Mouse (Mus musculus): ENCODE measurements around the gene 4930503B20Rik. TPM values are rescaled to one million over a fixed set of nuclear protein-coding genes. Genes with fewer than 3 reads are reported as not detected.

4930503B20Rik gene
- polyA plus RNA-seq, 1 experiment: not detected

DNA sequence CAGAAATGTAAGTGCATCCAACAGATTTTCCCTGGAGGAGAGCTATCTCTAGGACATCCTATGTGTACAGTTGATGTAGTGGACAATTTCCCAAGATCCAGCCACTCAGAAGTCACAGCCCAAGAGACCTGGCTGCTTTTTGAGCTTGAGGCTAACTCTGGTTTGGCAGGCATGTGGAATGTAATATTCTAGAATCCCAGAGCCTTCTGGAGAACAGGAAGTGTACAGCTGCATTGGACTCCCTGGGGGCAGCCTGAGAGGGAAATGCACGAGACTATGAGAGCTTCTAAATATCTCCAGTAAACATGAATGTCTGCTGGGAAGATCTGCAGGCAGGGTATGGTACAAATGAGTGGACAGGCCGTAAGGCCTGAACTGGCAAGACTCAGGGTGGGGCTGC is 20.0 kb upstream of the 4930503B20Rik start:
- DNase-seq: peak; percentile 12
- TF ChIP-seq POLR2A (IDR thresholded peaks at IDR 0.05; ENCODE audit: low read depth, low read length) (no peak), CTCF (conservative IDR thresholded peaks at IDR 0.05; ENCODE audit: insufficient read depth, insufficient read length, low read depth, low read length) (no peak)
- Histone ChIP-seq H3K4me1 (ENCODE audit: control insufficient read depth, insufficient read depth, low read length) (no peaks in the 10 kb centered on the region), H3K36me3 (ENCODE audit: control insufficient read depth, insufficient read depth, low read length) (no peaks in the 10 kb centered on the region), H3K27ac (ENCODE audit: insufficient read depth, low read depth, low read length) (no peak overlapping the region), H3K27me3 (replicated peaks; ENCODE audit: control insufficient read depth, insufficient read depth, low read length) (no peaks in the 10 kb centered on the region), H3K4me3 (ENCODE audit: insufficient read depth, low read depth, low read length) (no peak overlapping the region)
- 56% methylated on average over 2 of the region's 2 CpGs for WGBS

- Histone ChIP-seq H3K4me1 (ENCODE audit: control insufficient read depth, insufficient read depth, low read length) (no peaks in the 10 kb centered on the region), H3K4me3 (ENCODE audit: insufficient read depth, low read depth, low read length) (no peak overlapping the region), H3K27me3 (replicated peaks; ENCODE audit: control insufficient read depth, insufficient read depth, low read length) (no peaks in the 10 kb centered on the region), H3K27ac (ENCODE audit: insufficient read depth, low read depth, low read length) (no peak overlapping the region), H3K36me3 (ENCODE audit: control insufficient read depth, insufficient read depth, low read length) (no peaks in the 10 kb centered on the region)
- no peak for DNase-seq
- no peak for TF ChIP-seq POLR2A (IDR thresholded peaks at IDR 0.05; ENCODE audit: low read depth, low read length)
- TF ChIP-seq CTCF (conservative IDR thresholded peaks at IDR 0.05; ENCODE audit: insufficient read depth, insufficient read length, low read depth, low read length): no peak
- 65% methylated on average over 7 of the region's 7 CpGs for WGBS
These were observed 10.8 kb upstream of the 4930503B20Rik start for GRCm38 (mm10) chr3:146661907-146662306.

- no peak overlapping the region for H3K4me3 ChIP-seq (ENCODE audit: insufficient read depth, low read depth, low read length)
- WGBS: 60% methylated on average over 6 of the region's 6 CpGs
- no peak for TF ChIP-seq CTCF (conservative IDR thresholded peaks at IDR 0.05; ENCODE audit: insufficient read depth, insufficient read length, low read depth, low read length)
- TF ChIP-seq POLR2A (IDR thresholded peaks at IDR 0.05; ENCODE audit: low read depth, low read length): no peak
These were observed 9.9 kb upstream of the 4930503B20Rik start for GRCm38 (mm10) chr3:146661001-146661400.

GRCm38 (mm10) chr3:146659321-146659720 is 8.2 kb upstream of the 4930503B20Rik start:
- TF ChIP-seq CTCF (conservative IDR thresholded peaks at IDR 0.05; ENCODE audit: insufficient read depth, insufficient read length, low read depth, low read length): no peak
- no peaks in the 10 kb centered on the region for H3K36me3 ChIP-seq (ENCODE audit: control insufficient read depth, insufficient read depth, low read length)
- H3K27ac ChIP-seq (ENCODE audit: insufficient read depth, low read depth, low read length): no peak overlapping the region
- no peaks in the 10 kb centered on the region for H3K27me3 ChIP-seq (replicated peaks; ENCODE audit: control insufficient read depth, insufficient read depth, low read length)
- 95% methylated on average over 5 of the region's 5 CpGs for WGBS
- H3K4me1 ChIP-seq (ENCODE audit: control insufficient read depth, insufficient read depth, low read length): no peaks in the 10 kb centered on the region
- DNase-seq: no peak
- no peak overlapping the region for H3K4me3 ChIP-seq (ENCODE audit: insufficient read depth, low read depth, low read length)

More at GRCm38 (mm10) chr3:146661001-146661400, 9.9 kb upstream of the 4930503B20Rik start:
- DNase-seq: no peak
- Histone ChIP-seq H3K36me3 (ENCODE audit: control insufficient read depth, insufficient read depth, low read length) (no peaks in the 10 kb centered on the region), H3K27me3 (replicated peaks; ENCODE audit: control insufficient read depth, insufficient read depth, low read length) (no peaks in the 10 kb centered on the region), H3K27ac (ENCODE audit: insufficient read depth, low read depth, low read length) (no peak overlapping the region), H3K4me1 (ENCODE audit: control insufficient read depth, insufficient read depth, low read length) (no peaks in the 10 kb centered on the region)

DNA sequence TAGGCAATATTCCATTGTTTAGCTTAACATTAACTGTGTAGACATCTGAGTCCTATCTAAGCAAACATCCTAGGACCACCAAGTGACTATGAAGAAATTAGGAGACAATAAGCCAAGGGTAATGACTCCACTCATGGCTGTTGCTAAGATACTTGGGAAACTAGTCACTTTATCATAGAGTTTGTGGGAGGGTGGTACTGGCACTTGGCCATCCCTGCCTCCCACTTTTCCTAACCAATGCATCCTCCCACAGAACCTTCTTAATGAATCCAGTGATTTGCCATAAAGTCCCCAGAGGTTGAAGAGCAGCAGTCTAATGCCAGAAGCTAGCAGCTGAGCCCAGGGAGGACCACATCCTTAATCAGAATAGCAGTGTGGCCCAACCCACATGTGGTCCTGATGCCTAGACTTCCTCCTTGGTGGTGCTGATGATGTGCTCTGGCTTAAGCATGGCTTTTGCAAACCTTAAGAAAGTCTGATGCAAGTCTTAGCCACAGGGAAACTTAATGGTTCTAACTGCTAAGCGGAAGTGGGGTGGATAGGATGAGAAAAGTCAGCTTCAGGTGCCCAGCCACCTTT is 7.0 kb upstream of the 4930503B20Rik start:
- WGBS: 97% methylated on average over 1 of the region's 1 CpGs
- H3K4me3 ChIP-seq (ENCODE audit: insufficient read depth, low read depth, low read length): no peak overlapping the region
- DNase-seq: no peak
- no peaks in the 10 kb centered on the region for H3K27me3 ChIP-seq (replicated peaks; ENCODE audit: control insufficient read depth, insufficient read depth, low read length)
- H3K4me1 ChIP-seq (ENCODE audit: control insufficient read depth, insufficient read depth, low read length): no peaks in the 10 kb centered on the region
- H3K27ac ChIP-seq (ENCODE audit: insufficient read depth, low read depth, low read length): no peak overlapping the region
- TF ChIP-seq CTCF (conservative IDR thresholded peaks at IDR 0.05; ENCODE audit: insufficient read depth, insufficient read length, low read depth, low read length) (no peak), POLR2A (IDR thresholded peaks at IDR 0.05; ENCODE audit: low read depth, low read length) (no peak)
- H3K36me3 ChIP-seq (ENCODE audit: control insufficient read depth, insufficient read depth, low read length): no peaks in the 10 kb centered on the region

DNA sequence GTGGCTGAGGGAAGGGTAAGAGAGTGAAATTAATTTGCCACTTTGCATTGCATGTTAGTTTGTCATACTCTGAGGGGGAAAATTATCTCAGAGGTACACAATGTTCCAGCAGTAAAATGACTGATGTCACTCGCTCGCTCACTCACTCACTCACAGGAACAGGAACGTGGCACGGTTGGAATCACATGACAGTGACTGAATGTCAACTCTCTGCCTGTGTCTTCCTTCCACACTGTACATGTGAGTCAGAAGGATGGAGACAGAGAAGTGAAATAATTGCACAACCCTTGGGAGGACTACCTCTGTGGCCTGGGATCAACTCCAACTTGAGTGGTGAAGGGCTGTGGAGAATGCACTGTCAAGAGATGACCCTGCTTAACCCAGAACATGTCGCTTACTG is 6.3 kb upstream of the 4930503B20Rik start:
- Histone ChIP-seq H3K4me1 (ENCODE audit: control insufficient read depth, insufficient read depth, low read length) (no peaks in the 10 kb centered on the region), H3K27ac (ENCODE audit: insufficient read depth, low read depth, low read length) (no peak overlapping the region), H3K36me3 (ENCODE audit: control insufficient read depth, insufficient read depth, low read length) (no peaks in the 10 kb centered on the region), H3K4me3 (ENCODE audit: insufficient read depth, low read depth, low read length) (no peak overlapping the region), H3K27me3 (replicated peaks; ENCODE audit: control insufficient read depth, insufficient read depth, low read length) (no peaks in the 10 kb centered on the region)
- no peak for TF ChIP-seq CTCF (conservative IDR thresholded peaks at IDR 0.05; ENCODE audit: insufficient read depth, insufficient read length, low read depth, low read length)
- no peak for TF ChIP-seq POLR2A (IDR thresholded peaks at IDR 0.05; ENCODE audit: low read depth, low read length)
- DNase-seq: no peak
- 85% methylated on average over 5 of the region's 5 CpGs for WGBS

DNA sequence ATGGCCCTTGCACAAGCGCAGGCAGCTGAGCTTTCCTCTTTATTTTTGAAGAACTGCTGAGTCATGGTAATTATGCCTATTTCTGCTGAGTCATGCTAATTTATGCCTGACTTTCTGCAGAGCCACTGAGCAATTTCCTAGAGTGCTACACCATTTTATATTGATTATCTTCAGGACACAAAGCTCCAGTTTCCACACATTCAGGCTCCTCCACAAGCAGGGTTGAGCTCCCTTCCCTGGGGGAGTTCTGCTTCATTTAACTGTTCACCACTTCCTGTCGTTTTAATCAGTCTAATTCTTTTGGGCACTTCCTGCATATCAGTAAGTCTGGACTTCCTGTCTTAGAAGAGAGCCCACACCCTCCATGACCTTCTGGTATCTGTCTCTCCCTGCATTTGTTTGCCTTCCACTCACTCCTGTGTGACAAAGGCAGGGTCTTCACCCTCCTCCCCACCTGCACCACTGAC is 4.0 kb upstream of the 4930503B20Rik start:
- Histone ChIP-seq H3K4me3 (ENCODE audit: insufficient read depth, low read depth, low read length) (no peak overlapping the region), H3K36me3 (ENCODE audit: control insufficient read depth, insufficient read depth, low read length) (no peaks in the 10 kb centered on the region), H3K27me3 (replicated peaks; ENCODE audit: control insufficient read depth, insufficient read depth, low read length) (no peaks in the 10 kb centered on the region), H3K27ac (ENCODE audit: insufficient read depth, low read depth, low read length) (no peak overlapping the region), H3K4me1 (ENCODE audit: control insufficient read depth, insufficient read depth, low read length) (no peaks in the 10 kb centered on the region)
- 47% methylated on average over 2 of the region's 2 CpGs for WGBS
- TF ChIP-seq CTCF (conservative IDR thresholded peaks at IDR 0.05; ENCODE audit: insufficient read depth, insufficient read length, low read depth, low read length): no peak
- peak; percentile 1 for DNase-seq
